Mouse (Mus musculus) stomach, postnatal 0 days (tissue): ENCODE results near the gene Hsbp1. TPM values are rescaled to one million over a fixed set of nuclear protein-coding genes. Genes with fewer than 3 reads are reported as not detected.

Source experiments
- ATAC-seq: fragments of 200-750 bp; cut with Nextera tagmentation; 2 replicates; pipeline ENCODE4 v1.8.0; 2017; ENCODE audit not compliant: low FRiP score, low TSS enrichment
- DNase-seq: peaks from one replicate; pipeline ENCODE4 v3.0.0-alpha.2; 2016; ENCODE audit warnings: low spot score
- H3K27ac ChIP-seq: fragments of 300-500 bp; sonication (generic); replicated peaks from 2 replicates; pipeline ENCODE4 v1.5.1; 2014; ENCODE audit warnings: mild to moderate bottlenecking, control low read depth
- H3K27me3 ChIP-seq: fragments of 300-500 bp; sonication (generic); 2 replicates; pipeline ENCODE4 v1.6.1; 2014; ENCODE audit warnings: low read length; ENCODE audit not compliant: control insufficient read depth, insufficient read depth
- H3K36me3 ChIP-seq: fragments of 300-500 bp; sonication (generic); 2 replicates; pipeline ENCODE4 v1.6.1; 2014; ENCODE audit warnings: low read length, mixed read lengths; ENCODE audit not compliant: control insufficient read depth, insufficient read depth
- H3K4me1 ChIP-seq: fragments of 300-500 bp; sonication (generic); replicated peaks from 2 replicates; pipeline ENCODE4 v1.6.1; 2014; ENCODE audit warnings: antibody characterized with exemption; ENCODE audit not compliant: control insufficient read depth, insufficient read depth
- H3K4me2 ChIP-seq: fragments of 300-500 bp; sonication (generic); replicated peaks from 2 replicates; pipeline ENCODE4 v1.6.1; 2014; ENCODE audit warnings: low read depth, mild to moderate bottlenecking, control low read depth, moderate library complexity
- H3K4me3 ChIP-seq: fragments of 300-500 bp; sonication (generic); 2 replicates; pipeline ENCODE4 v1.5.1; 2014; ENCODE audit warnings: low read depth, low read length, control low read depth
- H3K9ac ChIP-seq: fragments of 300-500 bp; sonication (generic); 2 replicates; pipeline ENCODE4 v1.6.1; 2014; ENCODE audit warnings: mild to moderate bottlenecking, low read length, control low read depth, mixed read lengths
- H3K9me3 ChIP-seq: fragments of 300-500 bp; sonication (generic); 2 replicates; pipeline ENCODE4 v1.6.1; 2016; ENCODE audit warnings: low read length; ENCODE audit not compliant: control insufficient read depth
- CTCF ChIP-seq: IDR thresholded peaks from 2 replicates; pipeline ENCODE4 v1.5.1; 2016; ENCODE audit warnings: antibody characterized with exemption, low read depth, mild to moderate bottlenecking, moderate library complexity
- EP300 ChIP-seq: optimal IDR thresholded peaks from 2 replicates; pipeline ENCODE3; 2016; ENCODE audit warnings: antibody characterized with exemption
- WGBS: fragments of 180-500 bp; shearing (Covaris S2); extraction: QIAGEN DNeasy Blood & Tissue Kit; methylation state at CpG from one replicate; pipeline ENCODE4 v1.1.7; 2014; 5-methylcytosine and 5-hydroxymethylcytosine counted together
- polyA plus RNA-seq: library from polyadenylated mRNA; unstranded; fragments of >200 nt; fragmentation: Nextera tagmentation; extraction: Ambion mirVana; gene quantifications from 2 replicates; pipeline ENCODE4 v1.2.1, GENCODE M21; 2015

The Hsbp1 gene
- polyA plus RNA-seq, 1 experiment from 2014 or later: 245 TPM

- ATAC-seq (no peak), DNase-seq (no peak)
- no peak overlapping the region for H3K9ac ChIP-seq
- 64% methylated on average over 7 of the region's 7 CpGs for WGBS
- H3K36me3 ChIP-seq: no peaks in the 10 kb centered on the region
- no peaks in the 10 kb centered on the region for H3K27me3 ChIP-seq
- H3K27ac ChIP-seq: no peak overlapping the region
- H3K4me2 ChIP-seq: no peak overlapping the region
- TF ChIP-seq CTCF (no peak), EP300 (no peak)
- no peaks in the 10 kb centered on the region for H3K4me1 ChIP-seq
- H3K9me3 ChIP-seq: no peaks in the 10 kb centered on the region
- no peak overlapping the region for H3K4me3 ChIP-seq
Observed at GRCm38 (mm10) chr8:119378476-119378875, 34.2 kb downstream of the Hsbp1 start.

GRCm38 (mm10) chr8:119380619-119381018, 36.3 kb downstream of the Hsbp1 start:
- Histone ChIP-seq H3K36me3 (no peaks in the 10 kb centered on the region), H3K9me3 (no peaks in the 10 kb centered on the region), H3K4me2 (no peak overlapping the region), H3K4me3 (no peak overlapping the region), H3K27me3 (no peaks in the 10 kb centered on the region), H3K4me1 (no peaks in the 10 kb centered on the region), H3K27ac (no peak overlapping the region), H3K9ac (no peak overlapping the region)
- ATAC-seq (no peak), DNase-seq (peak; percentile 49)
- peak; percentile 73 for TF ChIP-seq CTCF
- TF ChIP-seq EP300: no peak
- 37% methylated on average over 4 of the region's 4 CpGs for WGBS

DNA sequence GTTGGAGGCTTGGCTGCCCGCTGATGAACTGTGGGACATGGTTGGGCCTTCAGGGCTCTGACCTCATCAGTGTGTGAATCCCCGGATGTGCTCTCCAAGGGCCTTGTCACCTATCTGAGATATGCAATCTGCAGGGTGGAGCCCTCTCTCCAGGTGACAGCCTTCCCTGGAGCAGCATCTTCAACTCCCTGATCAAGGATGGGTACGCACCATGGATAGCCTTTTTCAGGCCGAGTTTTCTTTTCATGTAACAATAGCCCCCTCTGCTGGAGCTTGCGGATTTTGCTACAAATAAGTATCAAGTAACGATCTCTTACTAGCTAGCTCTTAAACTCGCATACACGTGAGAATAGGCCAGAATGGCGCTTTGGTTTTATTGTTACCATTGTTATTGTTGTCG, 40.2 kb downstream of the Hsbp1 start:
- 21% methylated on average over 10 of the region's 10 CpGs for WGBS
- H3K9me3 ChIP-seq: no peaks in the 10 kb centered on the region
- H3K27ac ChIP-seq: no peak overlapping the region
- ATAC-seq (0 out of 2 replicates have a peak, but pooled peaks have one; percentile 29), DNase-seq (peak; percentile 72)
- TF ChIP-seq CTCF (peak; percentile 81), EP300 (no peak)
- no peaks in the 10 kb centered on the region for H3K4me1 ChIP-seq
- H3K9ac ChIP-seq: no peak overlapping the region
- H3K36me3 ChIP-seq: no peaks in the 10 kb centered on the region
- no peak overlapping the region for H3K4me2 ChIP-seq
- no peak overlapping the region for H3K4me3 ChIP-seq
- H3K27me3 ChIP-seq: no peaks in the 10 kb centered on the region

- Histone ChIP-seq H3K27ac (no peak overlapping the region), H3K4me2 (no peak overlapping the region), H3K36me3 (no peaks in the 10 kb centered on the region), H3K9ac (no peak overlapping the region), H3K27me3 (no peaks in the 10 kb centered on the region), H3K4me1 (no peaks in the 10 kb centered on the region), H3K4me3 (no peak overlapping the region), H3K9me3 (no peaks in the 10 kb centered on the region)
- no peak for TF ChIP-seq CTCF
- no peak for TF ChIP-seq EP300
- DNase-seq (no peak), ATAC-seq (no peak)
- WGBS: 68% methylated on average over 6 of the region's 6 CpGs
Observed at GRCm38 (mm10) chr8:119385854-119386253, 41.6 kb downstream of the Hsbp1 start.

DNA sequence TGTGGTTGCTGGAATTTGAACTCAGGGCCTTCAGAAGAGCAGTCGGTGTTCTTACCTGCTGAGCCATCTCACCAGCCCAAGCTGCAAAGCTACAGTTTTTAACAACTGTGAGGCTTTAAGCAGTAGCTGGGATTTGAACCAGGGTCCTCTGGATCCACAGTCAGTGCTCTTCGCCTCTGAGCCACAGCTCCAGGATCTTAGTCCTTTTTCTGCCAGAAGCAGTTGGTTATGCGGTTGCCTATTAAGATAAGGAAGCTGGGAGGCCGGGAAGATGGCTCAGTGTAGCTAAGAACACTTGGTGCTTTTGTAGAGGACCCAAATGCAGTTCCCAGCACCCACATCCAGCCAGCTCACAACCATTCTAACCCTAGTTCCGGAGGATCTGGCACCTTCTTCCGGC, 42.7 kb downstream of the Hsbp1 start:
- Histone ChIP-seq H3K27me3 (no peaks in the 10 kb centered on the region), H3K27ac (no peak overlapping the region), H3K36me3 (no peaks in the 10 kb centered on the region), H3K4me1 (no peaks in the 10 kb centered on the region), H3K9ac (no peak overlapping the region), H3K4me3 (no peak overlapping the region), H3K4me2 (no peak overlapping the region), H3K9me3 (no peaks in the 10 kb centered on the region)
- DNase-seq (no peak), ATAC-seq (no peak)
- 78% methylated on average over 6 of the region's 6 CpGs for WGBS
- TF ChIP-seq EP300 (no peak), CTCF (no peak)

DNA sequence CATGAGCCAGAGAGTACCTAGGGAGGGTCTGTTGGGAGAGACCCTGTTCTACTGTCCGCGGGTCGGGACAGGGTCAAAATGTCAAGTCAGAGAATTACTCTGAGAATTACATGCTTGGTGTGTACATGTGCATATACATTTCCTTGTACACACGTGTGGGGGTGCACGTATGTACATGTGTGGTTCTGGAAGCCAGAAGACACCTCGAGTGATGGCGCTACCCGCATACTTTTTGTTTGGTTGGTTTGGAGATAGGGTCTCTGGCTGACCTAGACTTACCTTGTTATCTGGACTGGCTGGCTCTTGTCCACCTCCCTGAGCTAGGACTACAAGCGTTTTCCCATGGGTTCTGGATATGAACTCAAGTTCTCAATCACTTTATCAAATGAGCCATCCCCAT, 49.8 kb downstream of the Hsbp1 start:
- H3K9ac ChIP-seq: peak overlapping the region; percentile 86; the same call in 1 of the 2 replicates
- 73% methylated on average over 9 of the region's 9 CpGs for WGBS
- H3K9me3 ChIP-seq: no peaks in the 10 kb centered on the region
- H3K27ac ChIP-seq: peak overlapping the region; percentile 65; the same call in 1 of the 2 replicates
- no peak for TF ChIP-seq EP300
- TF ChIP-seq CTCF: no peak
- ATAC-seq (no peak), DNase-seq (no peak)
- H3K4me1 ChIP-seq: peaks cover 3% of the 10 kb centered on the region; the same call in 1 of the 2 replicates
- no peaks in the 10 kb centered on the region for H3K27me3 ChIP-seq
- peak overlapping the region; percentile 73 for H3K4me3 ChIP-seq
- 0 out of 2 replicates have a peak, but pooled peaks cover 3% of the 10 kb centered on the region for H3K36me3 ChIP-seq
- H3K4me2 ChIP-seq: peak overlapping the region; percentile 98
